Mouse (Mus musculus) MEL (cell line): ENCODE data around the gene Krt78. TPM values are rescaled to one million over a fixed set of nuclear protein-coding genes. Genes with fewer than 3 reads are reported as not detected.

ENCODE experiments used
- DNase-seq: peaks from one replicate; pipeline ENCODE4 v3.0.0; 2011; ENCODE audit warnings: low read depth, low spot score
- H3K27ac ChIP-seq: 2 replicates; pipeline ENCODE4 v1.5.1; 2012; ENCODE audit warnings: low read depth, mild to moderate bottlenecking, control low read depth, low read length, moderate library complexity; ENCODE audit not compliant: control insufficient read depth
- H3K27me3 ChIP-seq, 2 experiments: fragments of 150-350 bp in 1 of 2; sonication (generic) in 1 of 2; 2 replicates each; pipeline ENCODE4 v1.6.1; 2012; ENCODE audit warnings: low read length in 2 of 2, mild to moderate bottlenecking in 2 of 2, improper control_type of control experiment in 1 of 2, moderate library complexity in 1 of 2; ENCODE audit not compliant: insufficient read depth in 2 of 2, control insufficient read depth in 1 of 2
- H3K36me3 ChIP-seq, 2 experiments: 2 replicates each; pipeline ENCODE4 v1.6.1; 2012 to 2014; ENCODE audit warnings: low read length in 2 of 2, improper control_type of control experiment in 1 of 2, inconsistent platforms in 1 of 2, mild to moderate bottlenecking in 1 of 2; ENCODE audit not compliant: insufficient read depth in 2 of 2, control insufficient read depth in 1 of 2
- H3K4me1 ChIP-seq, 2 experiments: fragments of 150-350 bp in 1 of 2; sonication (generic) in 1 of 2; 2 replicates each; pipeline ENCODE4 v1.6.1; 2012; ENCODE audit warnings: low read length in 2 of 2, improper control_type of control experiment in 1 of 2, mild to moderate bottlenecking in 1 of 2; ENCODE audit not compliant: insufficient read depth in 2 of 2, control insufficient read depth in 1 of 2
- H3K4me3 ChIP-seq, 2 experiments: fragments of 150-350 bp in 1 of 2; sonication (generic) in 1 of 2; 2 replicates each; pipeline ENCODE4 v1.5.1; 2012; ENCODE audit warnings: low read depth in 2 of 2, low read length in 2 of 2, mild to moderate bottlenecking in 2 of 2, moderate library complexity in 2 of 2, control low read depth in 1 of 2, improper control_type of control experiment in 1 of 2; ENCODE audit not compliant: control insufficient read depth in 1 of 2, insufficient read depth in 1 of 2
- H3K79me2 ChIP-seq: 2 replicates; pipeline ENCODE4 v1.6.1; 2012; ENCODE audit warnings: mild to moderate bottlenecking, low read length, moderate library complexity; ENCODE audit not compliant: control insufficient read depth, poor library complexity, insufficient read depth
- H3K9ac ChIP-seq: 2 replicates; pipeline ENCODE4 v1.6.1; 2012; ENCODE audit warnings: low read depth, mild to moderate bottlenecking, control low read depth, low read length, moderate library complexity; ENCODE audit not compliant: control insufficient read depth, poor library complexity, severe bottlenecking
- H3K9me3 ChIP-seq: fragments of 150-350 bp; sonication (generic); replicated peaks from 2 replicates; pipeline ENCODE4 v1.6.1; 2012; ENCODE audit warnings: mild to moderate bottlenecking, low read length, improper control_type of control experiment, moderate library complexity; ENCODE audit not compliant: insufficient read depth
- BHLHE40 ChIP-seq: IDR thresholded peaks from 2 replicates; pipeline ENCODE4 v1.6.1; 2012; ENCODE audit warnings: low read depth, mild to moderate bottlenecking, inconsistent platforms, low read length, improper control_type of control experiment, borderline replicate concordance
- CHD1 ChIP-seq: IDR thresholded peaks from 2 replicates; pipeline ENCODE4 v1.6.1; 2012; ENCODE audit warnings: low read depth, mild to moderate bottlenecking, inconsistent platforms, low read length, improper control_type of control experiment
- CHD2 ChIP-seq: IDR thresholded peaks from 2 replicates; pipeline ENCODE4 v1.6.1; 2011; ENCODE audit warnings: low read length, improper control_type of control experiment
- CTCF ChIP-seq, 3 experiments: IDR thresholded peaks in 2 of 3; conservative IDR thresholded peaks in 1 of 3; 2 replicates each; pipeline ENCODE4 v1.5.1; 2011 to 2012; ENCODE audit warnings: low read length in 3 of 3, low read depth in 2 of 3, mild to moderate bottlenecking in 2 of 3, improper control_type of control experiment in 1 of 3, inconsistent platforms in 1 of 3, mixed read lengths in 1 of 3, moderate library complexity in 1 of 3; ENCODE audit not compliant: control insufficient read depth in 1 of 3, insufficient read depth in 1 of 3, poor library complexity in 1 of 3, severe bottlenecking in 1 of 3
- E2F4 ChIP-seq: IDR thresholded peaks from 2 replicates; pipeline ENCODE4 v1.6.1; 2011; ENCODE audit warnings: low read depth, low read length, improper control_type of control experiment, borderline replicate concordance
- ELF1 ChIP-seq: IDR thresholded peaks from 2 replicates; pipeline ENCODE4 v1.6.1; 2014; ENCODE audit warnings: low read depth, mild to moderate bottlenecking, inconsistent platforms, low read length, improper control_type of control experiment, moderate library complexity
- EP300 ChIP-seq, 2 experiments: IDR thresholded peaks; 2 replicates each; pipeline ENCODE4 v1.6.1; 2011; ENCODE audit warnings: improper control_type of control experiment in 2 of 2, low read length in 2 of 2, low read depth in 1 of 2, mild to moderate bottlenecking in 1 of 2
- ETS1 ChIP-seq: IDR thresholded peaks from 2 replicates; pipeline ENCODE4 v1.6.1; 2012; ENCODE audit warnings: low read depth, mild to moderate bottlenecking, inconsistent platforms, low read length, improper control_type of control experiment, moderate library complexity
- GABPA ChIP-seq: IDR thresholded peaks from 2 replicates; pipeline ENCODE4 v1.6.1; 2012; ENCODE audit warnings: low read depth, mild to moderate bottlenecking, inconsistent platforms, low read length, improper control_type of control experiment, moderate library complexity
- GATA1 ChIP-seq: IDR thresholded peaks from 2 replicates; pipeline ENCODE4 v1.6.1; 2011; ENCODE audit warnings: low read depth, low read length, improper control_type of control experiment
- HCFC1 ChIP-seq: IDR thresholded peaks from 2 replicates; pipeline ENCODE4 v1.6.1; 2012; ENCODE audit warnings: low read depth, mild to moderate bottlenecking, inconsistent platforms, low read length, improper control_type of control experiment, moderate library complexity
- JUND ChIP-seq: IDR thresholded peaks from 2 replicates; pipeline ENCODE4 v1.6.1; 2011; ENCODE audit warnings: low read depth, mild to moderate bottlenecking, improper control_type of control experiment, low read length
- KAT2A ChIP-seq: conservative IDR thresholded peaks from 2 replicates; pipeline ENCODE4 v1.6.1; 2012; ENCODE audit warnings: low read depth, low read length, improper control_type of control experiment, inconsistent platforms
- MAFK ChIP-seq: IDR thresholded peaks from 2 replicates; pipeline ENCODE4 v1.6.1; 2011; ENCODE audit warnings: low read depth, mild to moderate bottlenecking, low read length, improper control_type of control experiment, borderline replicate concordance
- MAZ ChIP-seq: IDR thresholded peaks from 2 replicates; pipeline ENCODE4 v1.6.1; 2012; ENCODE audit warnings: low read depth, mild to moderate bottlenecking, inconsistent platforms, low read length, improper control_type of control experiment
- MEF2A ChIP-seq: IDR thresholded peaks from 2 replicates; pipeline ENCODE4 v1.6.1; 2014; ENCODE audit warnings: low read depth, mild to moderate bottlenecking, inconsistent platforms, low read length, improper control_type of control experiment; ENCODE audit not compliant: poor library complexity, insufficient replicate concordance, severe bottlenecking; ENCODE audit errors: extremely low read depth
- MXI1 ChIP-seq: IDR thresholded peaks from 2 replicates; pipeline ENCODE4 v1.6.1; 2011; ENCODE audit warnings: mild to moderate bottlenecking, low read depth, low read length, improper control_type of control experiment
- MYC ChIP-seq: IDR thresholded peaks from 2 replicates; pipeline ENCODE4 v1.6.1; 2011; ENCODE audit warnings: low read depth, mild to moderate bottlenecking, low read length, improper control_type of control experiment, moderate library complexity
- NELFE ChIP-seq: IDR thresholded peaks from 2 replicates; pipeline ENCODE4 v1.6.1; 2011; ENCODE audit warnings: low read depth, low read length, improper control_type of control experiment
- NRF1 ChIP-seq: IDR thresholded peaks from 2 replicates; pipeline ENCODE4 v1.6.1; 2014; ENCODE audit warnings: low read depth, mild to moderate bottlenecking, inconsistent platforms, low read length, improper control_type of control experiment, moderate library complexity; ENCODE audit not compliant: poor library complexity, insufficient read depth, severe bottlenecking
- POLR2A ChIP-seq, 2 experiments: IDR thresholded peaks; 2 replicates each; pipeline ENCODE4 v1.6.1; 2011 to 2012; ENCODE audit warnings: low read length in 2 of 2, mild to moderate bottlenecking in 2 of 2, control low read depth in 1 of 2, improper control_type of control experiment in 1 of 2, low read depth in 1 of 2, moderate library complexity in 1 of 2; ENCODE audit not compliant: control insufficient read depth in 1 of 2, insufficient read depth in 1 of 2, poor library complexity in 1 of 2
- POLR2AphosphoS2 ChIP-seq: IDR thresholded peaks from 2 replicates; pipeline ENCODE4 v1.6.1; 2011; ENCODE audit warnings: low read length, improper control_type of control experiment
- POLR2AphosphoS5 ChIP-seq: IDR thresholded peaks from 2 replicates; pipeline ENCODE4 v1.6.1; 2012; ENCODE audit warnings: low read depth, borderline replicate concordance, mild to moderate bottlenecking, inconsistent platforms, low read length, moderate library complexity, mixed read lengths
- RAD21 ChIP-seq: IDR thresholded peaks from 2 replicates; pipeline ENCODE4 v1.6.1; 2011; ENCODE audit warnings: mild to moderate bottlenecking, low read depth, low read length, improper control_type of control experiment
- RCOR1 ChIP-seq: IDR thresholded peaks from 2 replicates; pipeline ENCODE4 v1.6.1; 2012; ENCODE audit warnings: low read depth, mild to moderate bottlenecking, inconsistent platforms, low read length, improper control_type of control experiment
- SIN3A ChIP-seq: IDR thresholded peaks from 2 replicates; pipeline ENCODE4 v1.6.1; 2012; ENCODE audit warnings: low read length, improper control_type of control experiment, inconsistent platforms
- SMC3 ChIP-seq: IDR thresholded peaks from 2 replicates; pipeline ENCODE4 v1.6.1; 2011; ENCODE audit warnings: low read depth, low read length, improper control_type of control experiment
- TAL1 ChIP-seq: IDR thresholded peaks from 2 replicates; pipeline ENCODE4 v1.6.1; 2012; ENCODE audit warnings: mild to moderate bottlenecking, inconsistent platforms, low read length, moderate library complexity, mixed read lengths
- TBP ChIP-seq: IDR thresholded peaks from 2 replicates; pipeline ENCODE4 v1.8.0; 2011; ENCODE audit warnings: low read depth, low read length, improper control_type of control experiment
- TCF12 ChIP-seq: IDR thresholded peaks from 2 replicates; pipeline ENCODE4 v1.6.1; 2014; ENCODE audit warnings: low read depth, mild to moderate bottlenecking, inconsistent platforms, low read length, improper control_type of control experiment, moderate library complexity
- UBTF ChIP-seq: IDR thresholded peaks from 2 replicates; pipeline ENCODE4 v1.6.1; 2012; ENCODE audit warnings: low read depth, mild to moderate bottlenecking, inconsistent platforms, low read length, improper control_type of control experiment, moderate library complexity, borderline replicate concordance; ENCODE audit not compliant: insufficient read depth
- USF1 ChIP-seq: IDR thresholded peaks from 2 replicates; pipeline ENCODE4 v1.6.1; 2014; ENCODE audit warnings: low read depth, mild to moderate bottlenecking, inconsistent platforms, low read length, improper control_type of control experiment, moderate library complexity
- ZC3H11A ChIP-seq: IDR thresholded peaks from 2 replicates; pipeline ENCODE4 v1.6.1; 2012; ENCODE audit warnings: low read depth, mild to moderate bottlenecking, inconsistent platforms, low read length, improper control_type of control experiment
- ZKSCAN1 ChIP-seq: IDR thresholded peaks from 2 replicates; pipeline ENCODE4 v1.6.1; 2012; ENCODE audit warnings: low read depth, mild to moderate bottlenecking, inconsistent platforms, low read length, improper control_type of control experiment, moderate library complexity
- ZMIZ1 ChIP-seq: IDR thresholded peaks from 2 replicates; pipeline ENCODE4 v1.6.1; 2012; ENCODE audit warnings: low read depth, mild to moderate bottlenecking, inconsistent platforms, low read length, improper control_type of control experiment, moderate library complexity
- ZNF384 ChIP-seq: IDR thresholded peaks from 2 replicates; pipeline ENCODE4 v1.6.1; 2012; ENCODE audit warnings: low read depth, mild to moderate bottlenecking, inconsistent platforms, low read length, improper control_type of control experiment
- polyA plus RNA-seq, 2 experiments: library from polyadenylated mRNA; stranded (reverse) in 1 of 2; unstranded in 1 of 2; fragments of >175 nt in 1 of 2; fragments of >200 nt in 1 of 2; gene quantifications; 2 replicates each; pipeline versions ENCODE4 v1.2.1 to v1.2.4; 2012; ENCODE audit warnings: low replicate concordance in 2 of 2, low read depth in 1 of 2; ENCODE audit not compliant: insufficient read length in 2 of 2, insufficient read depth in 1 of 2, missing spikeins in 1 of 2
- total RNA-seq: library from RNA; depleted of rRNA; stranded (reverse); fragments of 300-350 nt; gene quantifications from 2 replicates; pipeline ENCODE4 v1.2.3, GENCODE M21; 2012

Gene Krt78
- total and polyA plus RNA-seq, 3 experiments, result 0.08 to 0.17 TPM; not detected in 1

GRCm38 (mm10) chr15:101973414-101974077 is 19.5 kb upstream of the Krt78 start:
- Histone ChIP-seq H3K79me2 (no peaks in the 10 kb centered on the region; the same call in 1 of the 2 replicates), H3K4me3 (peak overlapping the region; percentile 4 to 29; a peak in 1 of 4 replicates), H3K27ac (no peak overlapping the region), H3K9me3 (no peaks in the 10 kb centered on the region), H3K36me3 (peaks cover 0 to 34% of the 10 kb centered on the region in 2 experiments; a peak in 2 of 4 replicates), H3K4me1 (peaks cover 17 to 41% of the 10 kb centered on the region in 2 experiments), H3K27me3 (peaks cover 0 to 2% of the 10 kb centered on the region in 2 experiments; a peak in 1 of 4 replicates), H3K9ac (peak overlapping the region; percentile 44)
- peak; percentile 96 for DNase-seq
- no peak for TF ChIP-seq NELFE
- TF ChIP-seq HCFC1, result peak; percentile 27
- no peak for TF ChIP-seq CHD2
- no peak for TF ChIP-seq CHD1
- no peak for TF ChIP-seq MXI1
- peak; percentile 33; the same call in 1 of the 2 replicates for TF ChIP-seq GATA1
- peak; percentile 98 to 99 (median 99) for TF ChIP-seq CTCF (IDR thresholded peaks at IDR 0.05 in 2 of 3, conservative IDR thresholded peaks at IDR 0.05 in 1 of 3; ENCODE audit: control insufficient read depth in 1 of 3, insufficient read depth in 1 of 3, low read depth in 2 of 3, low read length in 3 of 3, poor library complexity in 1 of 3, severe bottlenecking in 1 of 3)
- TF ChIP-seq BHLHE40, result no peak
- TF ChIP-seq USF1, result no peak
- no peak for TF ChIP-seq MEF2A
- no peak for TF ChIP-seq ZKSCAN1
- no peak for TF ChIP-seq GABPA
- TF ChIP-seq TCF12, result no peak
- TF ChIP-seq NRF1, result no peak
- TF ChIP-seq MYC, result 0 out of 2 replicates have a peak, but pooled peaks have one; percentile 54
- TF ChIP-seq POLR2A (IDR thresholded peaks at IDR 0.05; ENCODE audit: control insufficient read depth in 1 of 2, insufficient read depth in 1 of 2, low read depth in 1 of 2, low read length in 2 of 2, poor library complexity in 1 of 2), result no peak; a peak in 1 of 4 replicates
- no peak for TF ChIP-seq MAFK
- peak; percentile 90 for TF ChIP-seq SMC3
- peak; percentile 56; the same call in 1 of the 2 replicates for TF ChIP-seq MAZ
- no peak for TF ChIP-seq E2F4
- TF ChIP-seq ETS1, result no peak
- TF ChIP-seq SIN3A, result peak; percentile 48; the same call in 1 of the 2 replicates
- TF ChIP-seq POLR2AphosphoS5, result no peak
- TF ChIP-seq EP300 (IDR thresholded peaks at IDR 0.05; ENCODE audit: low read depth in 1 of 2, low read length in 2 of 2), result no peak
- peak; percentile 71 for TF ChIP-seq ZC3H11A
- TF ChIP-seq ZMIZ1, result peak; percentile 27; the same call in 1 of the 2 replicates
- TF ChIP-seq ZNF384, result no peak
- no peak for TF ChIP-seq TAL1
- TF ChIP-seq RCOR1, result no peak
- no peak for TF ChIP-seq JUND
- TF ChIP-seq ELF1, result no peak
- no peak for TF ChIP-seq UBTF
- TF ChIP-seq POLR2AphosphoS2, result no peak
- peak; percentile 98 for TF ChIP-seq RAD21
- TF ChIP-seq KAT2A, result no peak
- TF ChIP-seq TBP, result no peak
